Mouse (Mus musculus) forebrain, embryonic 11.5 days (tissue): ENCODE results near the gene Rab11b. TPM values are rescaled to one million over a fixed set of nuclear protein-coding genes. Genes with fewer than 3 reads are reported as not detected.

Experiments
- ATAC-seq: fragments of 200-750 bp; cut with Nextera tagmentation; replicated peaks from 2 replicates; pipeline ENCODE4 v1.8.0; 2017; ENCODE audit warnings: moderate TSS enrichment; ENCODE audit not compliant: low FRiP score
- DNase-seq: peaks from one replicate; pipeline ENCODE4 v3.0.0-alpha.2; 2017; ENCODE audit warnings: low spot score
- H3K27ac ChIP-seq: fragments of 300-500 bp; sonication (generic); 2 replicates; pipeline ENCODE4 v1.5.1; 2014; ENCODE audit warnings: low read depth, low read length
- H3K27me3 ChIP-seq: fragments of 300-500 bp; sonication (generic); 2 replicates; pipeline ENCODE4 v1.6.1; 2014; ENCODE audit warnings: mild to moderate bottlenecking, low read length, mixed read lengths; ENCODE audit not compliant: control insufficient read depth, insufficient read depth
- H3K36me3 ChIP-seq: fragments of 300-500 bp; sonication (generic); 2 replicates; pipeline ENCODE4 v1.6.1; 2014; ENCODE audit warnings: mild to moderate bottlenecking, low read length, moderate library complexity, mixed read lengths; ENCODE audit not compliant: control insufficient read depth, insufficient read depth
- H3K4me1 ChIP-seq: fragments of 300-500 bp; sonication (generic); replicated peaks from 2 replicates; pipeline ENCODE4 v1.6.1; 2014; ENCODE audit warnings: low read length, mixed read lengths; ENCODE audit not compliant: control insufficient read depth, insufficient read depth
- H3K4me2 ChIP-seq: fragments of 300-500 bp; sonication (generic); 2 replicates; pipeline ENCODE4 v1.6.1; 2014; ENCODE audit warnings: low read depth, mild to moderate bottlenecking, low read length, moderate library complexity, mixed read lengths; ENCODE audit not compliant: severe bottlenecking
- H3K4me3 ChIP-seq: fragments of 300-500 bp; sonication (generic); 2 replicates; pipeline ENCODE4 v1.5.1; 2014; ENCODE audit warnings: low read depth, low read length
- H3K9ac ChIP-seq: fragments of 300-500 bp; sonication (generic); 2 replicates; pipeline ENCODE4 v1.6.1; 2014; ENCODE audit warnings: low read length
- H3K9me3 ChIP-seq: fragments of 300-500 bp; sonication (generic); 2 replicates; pipeline ENCODE4 v1.6.1; 2016; ENCODE audit warnings: low read length, mixed read lengths; ENCODE audit not compliant: control insufficient read depth
- whole genome bisulfite sequencing: fragments of 180-500 bp; shearing (Covaris S2); extraction: QIAGEN DNeasy Blood & Tissue Kit; methylation state at CpG from one replicate; pipeline ENCODE4 v1.1.7; 2014; 5-methylcytosine and 5-hydroxymethylcytosine counted together
- polyA plus RNA-seq: library from polyadenylated mRNA; unstranded; fragments of >200 nt; fragmentation: Nextera tagmentation; extraction: Ambion mirVana; gene quantifications from 2 replicates; pipeline ENCODE4 v1.2.1, GENCODE M21; 2014

The Rab11b gene
- polyA plus RNA-seq, 1 experiment from 2014 or later, result 330 TPM

DNA sequence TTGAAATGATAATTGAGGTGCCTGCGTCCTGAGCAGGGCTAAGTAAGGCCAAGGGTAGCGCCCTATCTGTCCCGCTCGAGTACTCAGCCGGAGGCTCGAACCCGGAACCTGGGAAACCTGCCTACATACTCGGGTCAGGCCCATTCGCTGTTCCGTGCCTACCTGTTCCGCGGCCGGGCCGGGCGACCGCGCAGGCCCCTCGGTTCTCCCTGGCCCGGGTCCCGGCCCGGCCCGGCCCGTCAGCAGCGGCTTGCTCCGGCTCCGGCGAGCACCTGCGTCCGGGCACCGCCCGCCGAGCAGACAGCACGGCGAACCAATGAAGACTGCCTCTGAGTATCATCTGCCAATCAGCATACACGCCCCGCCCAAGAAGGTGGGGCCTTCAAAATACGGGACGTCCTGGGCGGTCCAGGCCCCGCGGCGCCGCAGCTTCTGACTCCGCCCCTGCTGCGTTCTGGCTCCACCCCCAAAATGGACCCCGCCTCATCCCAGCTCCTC lies 41.9 kb downstream of the Rab11b start, which contains the start of gene March2:
TSS of gene March2 (minus strand) at position 287 of the 498 bp plus-strand sequence.
- Histone ChIP-seq H3K4me3 (peak within 1 kb of the TSS; percentile 80), H3K4me1 (no peaks in the 10 kb centered on the region; the same call in 1 of the 2 replicates), H3K9ac (peak within 1 kb of the TSS; percentile 72), H3K4me2 (peak within 1 kb of the TSS; percentile 74), H3K27me3 (no peaks in the 10 kb centered on the region), H3K36me3 (no peaks in the 10 kb centered on the region), H3K27ac (no peak within 1 kb of the TSS), H3K9me3 (no peaks in the 10 kb centered on the region)
- ATAC-seq (peak; percentile 100), DNase-seq (peak; percentile 98)
- WGBS, result under 1% methylated on average over 46 of the region's 46 CpGs

DNA sequence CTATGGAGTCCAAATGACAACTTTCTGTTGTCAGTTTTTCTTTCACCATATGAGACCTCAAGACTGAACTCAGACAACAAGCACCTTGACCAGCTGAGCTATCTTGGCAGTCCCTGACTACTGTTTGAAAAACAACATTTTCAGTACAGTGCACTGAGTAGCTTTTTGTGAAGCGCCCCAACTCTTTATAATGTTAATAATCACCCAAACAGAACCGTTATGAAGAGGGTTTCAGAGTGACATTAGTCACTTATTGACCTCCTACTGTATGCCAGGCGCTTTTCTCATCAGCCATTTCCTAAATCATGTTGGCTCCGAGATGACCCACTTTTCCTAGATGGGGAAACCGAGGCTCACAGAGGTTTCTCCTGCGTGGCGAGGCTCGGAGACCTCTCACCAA lies 42.3 kb downstream of the Rab11b start:
- H3K27me3 ChIP-seq, result no peaks in the 10 kb centered on the region
- H3K36me3 ChIP-seq, result no peaks in the 10 kb centered on the region
- 0 out of 2 replicates have a peak, but pooled peaks have one; percentile 1 for ATAC-seq
- no peaks in the 10 kb centered on the region; the same call in 1 of the 2 replicates for H3K4me1 ChIP-seq
- peak overlapping the region; percentile 72 for H3K9ac ChIP-seq
- H3K27ac ChIP-seq, result no peak overlapping the region
- WGBS, result 9% methylated on average over 8 of the region's 8 CpGs
- DNase-seq, result no peak
- H3K9me3 ChIP-seq, result no peaks in the 10 kb centered on the region
- peak overlapping the region; percentile 74 for H3K4me2 ChIP-seq
- peak overlapping the region; percentile 80 for H3K4me3 ChIP-seq

DNA sequence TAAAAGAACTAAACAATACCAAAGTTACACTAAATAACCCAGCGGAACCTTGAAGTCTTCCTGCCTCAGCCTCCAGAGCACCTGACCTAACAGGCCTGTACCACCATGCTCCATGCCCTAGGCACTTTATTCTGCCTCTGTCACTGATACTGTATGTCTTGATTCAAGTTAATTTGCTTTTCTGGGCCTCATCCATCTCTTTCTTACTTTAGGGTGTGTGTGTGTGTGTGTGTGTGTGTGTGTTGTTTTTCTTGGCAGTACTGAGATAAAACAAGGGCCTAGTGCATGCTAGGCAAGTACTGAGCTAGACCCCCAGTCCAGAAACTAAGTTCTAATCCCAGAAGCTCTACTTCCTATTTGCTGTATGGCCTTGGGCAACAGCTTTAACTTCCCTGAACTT lies 43.1 kb downstream of the Rab11b start:
- no peak for DNase-seq
- 100% methylated on average over 1 of the region's 1 CpGs for WGBS
- H3K4me2 ChIP-seq, result no peak overlapping the region
- no peak overlapping the region for H3K4me3 ChIP-seq
- no peaks in the 10 kb centered on the region for H3K27me3 ChIP-seq
- no peak for ATAC-seq
- H3K9ac ChIP-seq, result no peak overlapping the region
- H3K27ac ChIP-seq, result no peak overlapping the region
- no peaks in the 10 kb centered on the region for H3K36me3 ChIP-seq
- no peaks in the 10 kb centered on the region for H3K9me3 ChIP-seq
- H3K4me1 ChIP-seq, result no peaks in the 10 kb centered on the region; the same call in 1 of the 2 replicates

DNA sequence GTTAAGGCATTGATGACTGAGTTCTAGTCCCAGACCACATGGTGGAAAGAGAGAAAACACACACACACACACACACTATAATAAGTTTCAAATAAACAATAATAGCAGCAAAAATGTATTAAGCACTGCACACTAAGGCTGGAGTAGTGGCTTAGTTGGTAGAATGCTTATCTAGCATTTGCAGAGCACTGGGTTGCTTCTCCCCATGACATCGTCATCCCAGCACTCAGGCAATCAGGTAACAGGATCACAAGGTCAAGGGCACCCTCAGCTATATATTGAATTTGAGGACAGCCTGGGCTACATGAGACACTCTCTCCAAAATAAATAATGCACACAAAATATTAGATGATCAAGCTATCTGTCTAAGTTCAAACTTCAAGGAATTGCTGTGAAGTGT lies 45.6 kb downstream of the Rab11b start:
- no peaks in the 10 kb centered on the region; the same call in 1 of the 2 replicates for H3K4me1 ChIP-seq
- H3K36me3 ChIP-seq, result no peaks in the 10 kb centered on the region
- ATAC-seq, result no peak
- no peak overlapping the region for H3K9ac ChIP-seq
- H3K27ac ChIP-seq, result no peak overlapping the region
- H3K9me3 ChIP-seq, result no peaks in the 10 kb centered on the region
- no peak for DNase-seq
- WGBS, result 92% methylated on average over 1 of the region's 1 CpGs
- H3K4me3 ChIP-seq, result no peak overlapping the region
- H3K4me2 ChIP-seq, result no peak overlapping the region
- H3K27me3 ChIP-seq, result no peaks in the 10 kb centered on the region

DNA sequence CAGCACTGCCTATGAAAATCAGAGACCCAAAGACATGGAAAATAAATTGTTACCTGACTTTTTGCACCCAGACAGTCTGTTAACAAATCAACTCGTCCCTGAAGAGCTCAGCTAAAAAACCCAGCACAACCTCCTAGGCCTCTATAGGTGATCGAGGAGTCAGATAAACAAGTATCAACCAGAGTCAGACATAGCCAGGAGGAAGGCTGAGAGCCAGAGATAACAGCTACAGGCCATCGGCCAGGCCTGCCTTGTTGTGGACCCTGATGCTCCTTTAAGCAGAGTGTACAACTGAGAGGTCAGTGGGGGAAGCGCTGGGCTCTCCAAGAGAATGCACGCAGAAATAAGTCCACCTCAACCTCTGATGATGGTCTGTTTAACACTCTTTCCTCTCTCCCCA lies 47.1 kb downstream of the Rab11b start:
- Histone ChIP-seq H3K9ac (no peak overlapping the region), H3K4me3 (no peak overlapping the region), H3K4me1 (no peaks in the 10 kb centered on the region; the same call in 1 of the 2 replicates), H3K4me2 (no peak overlapping the region), H3K27ac (no peak overlapping the region), H3K27me3 (no peaks in the 10 kb centered on the region), H3K36me3 (no peaks in the 10 kb centered on the region), H3K9me3 (no peaks in the 10 kb centered on the region)
- no peak for DNase-seq
- WGBS, result 88% methylated on average over 5 of the region's 5 CpGs
- ATAC-seq, result no peak

DNA sequence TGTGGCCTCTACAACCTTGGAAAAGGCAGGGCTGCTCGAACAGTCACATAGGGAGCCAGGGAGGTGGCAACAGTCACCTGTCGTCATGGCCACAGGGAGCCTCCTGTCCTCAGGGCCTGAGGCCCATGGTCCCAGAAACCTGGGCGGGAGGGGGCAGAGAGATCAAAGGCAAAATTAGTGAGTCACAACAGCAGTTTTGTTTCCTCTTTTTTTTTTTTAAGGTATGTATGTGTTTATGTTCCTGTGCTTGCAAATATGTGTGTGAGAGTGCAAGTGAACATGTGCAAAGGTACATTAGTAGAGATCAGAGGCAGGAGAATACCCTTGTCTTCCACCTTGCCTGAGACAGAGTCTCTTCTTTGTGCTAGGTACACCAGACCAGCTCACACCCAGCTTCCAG lies 50.5 kb downstream of the Rab11b start:
- no peak overlapping the region for H3K4me3 ChIP-seq
- no peak overlapping the region for H3K4me2 ChIP-seq
- DNase-seq, result no peak
- H3K9ac ChIP-seq, result no peak overlapping the region
- 86% methylated on average over 3 of the region's 3 CpGs for WGBS
- no peaks in the 10 kb centered on the region for H3K36me3 ChIP-seq
- no peak for ATAC-seq
- H3K4me1 ChIP-seq, result no peaks in the 10 kb centered on the region
- no peaks in the 10 kb centered on the region for H3K9me3 ChIP-seq
- no peaks in the 10 kb centered on the region for H3K27me3 ChIP-seq
- no peak overlapping the region for H3K27ac ChIP-seq

DNA sequence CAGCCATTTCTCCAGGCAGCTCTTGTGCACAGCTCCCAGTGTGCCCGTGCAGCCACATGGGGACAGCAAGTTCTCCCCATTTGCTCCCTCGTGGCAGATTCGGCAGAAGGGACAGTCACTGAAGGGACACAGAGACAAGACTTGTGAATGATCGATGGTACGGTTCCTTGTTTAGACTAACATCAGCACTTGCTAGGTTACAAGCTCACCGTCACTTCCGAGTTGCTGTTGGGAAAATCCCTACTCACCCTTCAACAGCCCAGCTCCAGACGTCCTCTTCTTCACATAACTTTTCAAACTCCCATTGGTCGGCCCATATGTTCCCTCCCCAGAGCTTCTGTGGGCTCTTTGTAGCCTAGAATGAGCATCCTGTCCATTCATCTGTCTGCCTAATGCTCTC lies 57.2 kb downstream of the Rab11b start:
- Histone ChIP-seq H3K9ac (no peak overlapping the region), H3K27me3 (no peaks in the 10 kb centered on the region), H3K4me2 (no peak overlapping the region), H3K27ac (no peak overlapping the region), H3K4me1 (no peaks in the 10 kb centered on the region), H3K9me3 (no peaks in the 10 kb centered on the region), H3K4me3 (no peak overlapping the region), H3K36me3 (no peaks in the 10 kb centered on the region)
- WGBS, result 91% methylated on average over 9 of the region's 9 CpGs
- DNase-seq, result no peak
- ATAC-seq, result no peak

DNA sequence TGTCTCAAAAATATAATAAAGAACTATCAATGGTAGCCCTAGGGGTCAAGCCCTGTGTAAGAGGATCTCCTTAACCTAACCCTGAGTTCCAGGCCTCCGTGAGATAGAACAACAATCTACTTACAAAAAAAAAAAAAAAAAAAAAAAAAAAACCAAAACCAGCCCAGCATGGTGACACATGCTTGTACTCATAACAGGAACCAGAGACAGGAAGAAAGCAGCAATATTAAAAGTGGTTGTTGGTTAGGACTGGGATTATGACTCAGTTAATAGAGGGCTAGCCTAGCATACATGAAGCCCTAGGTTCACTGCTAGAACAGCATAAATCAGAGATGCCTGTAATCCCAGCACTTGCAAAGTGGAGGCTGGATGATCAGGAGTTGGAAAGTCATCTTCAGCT lies 58.2 kb downstream of the Rab11b start:
- WGBS, result 68% methylated on average over 1 of the region's 1 CpGs
- Histone ChIP-seq H3K4me2 (no peak overlapping the region), H3K27me3 (no peaks in the 10 kb centered on the region), H3K27ac (no peak overlapping the region), H3K4me3 (no peak overlapping the region), H3K4me1 (no peaks in the 10 kb centered on the region), H3K9me3 (no peaks in the 10 kb centered on the region), H3K9ac (no peak overlapping the region), H3K36me3 (no peaks in the 10 kb centered on the region)
- DNase-seq (no peak), ATAC-seq (no peak)

DNA sequence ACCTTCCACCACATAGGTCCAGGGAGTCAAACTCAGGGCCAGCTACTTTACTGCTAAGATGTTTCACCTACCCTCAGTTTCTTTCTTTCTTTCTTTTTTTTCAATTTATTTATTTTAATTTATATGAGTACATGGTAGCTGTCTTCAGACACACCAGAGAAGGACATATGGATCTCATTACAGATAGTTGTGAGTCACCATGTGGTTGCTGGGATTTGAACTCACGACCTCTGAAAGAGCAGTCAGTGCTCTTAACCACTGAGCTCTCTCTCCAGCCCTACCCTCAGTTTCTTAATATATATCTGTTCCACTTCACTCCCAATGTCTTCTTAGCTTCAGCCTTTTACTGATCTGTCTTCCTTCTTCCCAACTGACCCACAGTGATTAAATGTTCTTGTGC lies 64.9 kb downstream of the Rab11b start:
- no peak overlapping the region for H3K9ac ChIP-seq
- 86% methylated on average over 1 of the region's 1 CpGs for WGBS
- H3K4me3 ChIP-seq, result no peak overlapping the region
- H3K9me3 ChIP-seq, result no peaks in the 10 kb centered on the region
- no peaks in the 10 kb centered on the region; the same call in 1 of the 2 replicates for H3K36me3 ChIP-seq
- H3K27ac ChIP-seq, result no peak overlapping the region
- no peak overlapping the region for H3K4me2 ChIP-seq
- ATAC-seq (no peak), DNase-seq (no peak)
- H3K27me3 ChIP-seq, result no peaks in the 10 kb centered on the region
- no peaks in the 10 kb centered on the region for H3K4me1 ChIP-seq
